Mouse (Mus musculus): ENCODE results near the gene Avl9. TPM values are rescaled to one million over a fixed set of nuclear protein-coding genes. Genes with fewer than 3 reads are reported as not detected.
A peak's percentile ranks its signal among the peaks of the same experiment; 100 is the strongest.

The Avl9 gene
- total RNA-seq (2021), result 10 to 100 TPM in 1 of 2 experiments, 1 to 10 TPM in 1; 9.1 to 10.7 TPM

GRCm38 (mm10) chr6:56714574-56715269 lies at the start of gene Avl9:
Avl9 (plus strand) TSS chr6:56714899.
- DNase-seq, result peak; percentile 99

- DNase-seq, result no peak
Measured at GRCm38 (mm10) chr6:56688238-56688637, 26.5 kb upstream of the Avl9 start.

GRCm38 (mm10) chr6:56691205-56691604 lies 23.5 kb upstream of the Avl9 start:
- DNase-seq, result peak; percentile 80

- no peak for DNase-seq
Measured at GRCm38 (mm10) chr6:56692445-56692844, 22.3 kb upstream of the Avl9 start.

- peak; percentile 89 for DNase-seq
Measured at GRCm38 (mm10) chr6:56703931-56704900, 10.5 kb upstream of the Avl9 start, which contains the start of gene Lsm5. Lsm5 (minus strand) TSS chr6:56704710.

- no peak for DNase-seq
Measured at GRCm38 (mm10) chr6:56714186-56714573, 519 bp upstream of the Avl9 start.

GRCm38 (mm10) chr6:56715270-56715666 lies 569 bp downstream of the Avl9 start:
- DNase-seq, result no peak

- no peak for DNase-seq
Measured at GRCm38 (mm10) chr6:56719071-56719470, 4.4 kb downstream of the Avl9 start.

- DNase-seq, result no peak
Measured at GRCm38 (mm10) chr6:56720877-56721276, 6.2 kb downstream of the Avl9 start.

- no peak for DNase-seq
Measured at GRCm38 (mm10) chr6:56732545-56732944, 17.8 kb downstream of the Avl9 start.

- no peak for DNase-seq
Measured at GRCm38 (mm10) chr6:56745950-56746543, 31.3 kb downstream of the Avl9 start.

- no peak for DNase-seq
Measured at GRCm38 (mm10) chr6:56753719-56754118, 39.0 kb downstream of the Avl9 start.

GRCm38 (mm10) chr6:56756117-56756516 lies 41.4 kb downstream of the Avl9 start:
- DNase-seq, result no peak

GRCm38 (mm10) chr6:56759324-56759723 lies 44.6 kb downstream of the Avl9 start:
- DNase-seq, result no peak

GRCm38 (mm10) chr6:56765265-56765664 lies 50.6 kb downstream of the Avl9 start:
- no peak for DNase-seq

GRCm38 (mm10) chr6:56765696-56766095 lies 51.0 kb downstream of the Avl9 start:
- no peak for DNase-seq

- no peak for DNase-seq
Measured at GRCm38 (mm10) chr6:56775816-56776215, 61.1 kb downstream of the Avl9 start.

GRCm38 (mm10) chr6:56779636-56780035 lies 64.9 kb downstream of the Avl9 start:
- no peak for DNase-seq

- no peak for DNase-seq
Measured at GRCm38 (mm10) chr6:56783561-56784272, 69.0 kb downstream of the Avl9 start.

GRCm38 (mm10) chr6:56785068-56785467 lies 70.4 kb downstream of the Avl9 start:
- DNase-seq, result no peak

GRCm38 (mm10) chr6:56787668-56788067 lies 73.0 kb downstream of the Avl9 start:
- no peak for DNase-seq

GRCm38 (mm10) chr6:56789336-56789735 lies 74.6 kb downstream of the Avl9 start:
- no peak for DNase-seq
